Mouse (Mus musculus): ENCODE measurements around the gene Rp9. TPM values are rescaled to one million over a fixed set of nuclear protein-coding genes. Genes with fewer than 3 reads are reported as not detected.

The Rp9 gene
- polyA plus RNA-seq, 1 experiment = 52.0 TPM

DNA sequence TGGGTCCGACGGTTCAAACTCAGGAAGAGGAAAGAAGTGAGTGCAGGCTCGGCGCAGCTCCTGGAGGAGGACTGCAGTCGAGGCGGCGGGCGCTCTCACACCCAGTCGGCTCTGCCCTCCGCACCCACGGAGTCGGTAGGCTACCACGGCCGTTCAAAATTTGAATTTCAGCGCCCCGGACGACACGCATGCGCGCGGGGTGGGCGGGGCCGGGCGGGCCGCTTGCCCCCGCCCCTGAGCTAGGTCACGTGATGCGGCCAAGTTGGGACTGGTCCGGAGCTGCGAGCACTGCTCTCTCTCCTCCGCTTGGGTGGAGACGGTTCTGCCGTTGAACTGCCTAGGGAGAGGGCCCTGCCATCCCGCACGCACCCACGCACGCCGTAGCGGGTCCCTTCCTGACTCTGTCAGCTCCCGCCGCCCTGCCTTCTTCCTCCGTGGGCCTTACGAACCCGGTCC is 80.5 kb downstream of the Rp9 start, which contains the start of gene Anln:
TSS of gene Anln (minus strand) at position 168 of the 456 bp plus-strand sequence.
- Histone ChIP-seq H3K4me2 (ENCODE audit: low read depth) (peak within 1 kb of the TSS; percentile 93), H3ac (ENCODE audit: control insufficient read depth, insufficient read length) (peak within 1 kb of the TSS; percentile 48), H3K36me3 (ENCODE audit: control insufficient read depth, insufficient read depth) (no peaks in the 10 kb centered on the region), H3K27me3 (ENCODE audit: control insufficient read depth, insufficient read depth, insufficient read length) (no peaks in the 10 kb centered on the region), H3K4me3 (peak within 1 kb of the TSS; percentile 77), H3K79me2 (ENCODE audit: control insufficient read depth, insufficient read depth) (peaks cover 47% of the 10 kb centered on the region)
- TF ChIP-seq TCF3 (IDR thresholded peaks at IDR 0.05; ENCODE audit: insufficient read length, low read depth) (no peak), TCF12 (IDR thresholded peaks at IDR 0.05; ENCODE audit: insufficient read depth, poor library complexity, severe bottlenecking) (no peak), USF1 (IDR thresholded peaks at IDR 0.05; ENCODE audit: low read depth) (peak; percentile 95), REST (IDR thresholded peaks at IDR 0.05; ENCODE audit: insufficient read depth, insufficient read length) (peak; percentile 42), POLR2AphosphoS2 (IDR thresholded peaks at IDR 0.05; ENCODE audit: insufficient read length, low read depth) (peak; percentile 99), MAX (IDR thresholded peaks at IDR 0.05; ENCODE audit: low read depth) (no peak), E2F4 (IDR thresholded peaks at IDR 0.05; ENCODE audit: insufficient read depth) (peak; percentile 98), MYOG (IDR thresholded peaks at IDR 0.05; ENCODE audit: control insufficient read depth in 1 of 3, insufficient read depth in 1 of 3, insufficient read length in 2 of 3, low read depth in 2 of 3) (peak in 1 of 3 experiments; percentile 14), SRF (IDR thresholded peaks at IDR 0.05; ENCODE audit: control insufficient read depth, insufficient read length, low read depth) (no peak), CEBPB (IDR thresholded peaks at IDR 0.05; ENCODE audit: insufficient read depth, poor library complexity, severe bottlenecking) (no peak), MYOD1 (IDR thresholded peaks at IDR 0.05; ENCODE audit: control insufficient read depth in 1 of 3, insufficient read length in 2 of 3, low read depth in 2 of 3) (peak in 1 of 3 experiments; percentile 27), POLR2A (IDR thresholded peaks at IDR 0.05; ENCODE audit: insufficient read length, low read depth) (peak; percentile 96)

DNA sequence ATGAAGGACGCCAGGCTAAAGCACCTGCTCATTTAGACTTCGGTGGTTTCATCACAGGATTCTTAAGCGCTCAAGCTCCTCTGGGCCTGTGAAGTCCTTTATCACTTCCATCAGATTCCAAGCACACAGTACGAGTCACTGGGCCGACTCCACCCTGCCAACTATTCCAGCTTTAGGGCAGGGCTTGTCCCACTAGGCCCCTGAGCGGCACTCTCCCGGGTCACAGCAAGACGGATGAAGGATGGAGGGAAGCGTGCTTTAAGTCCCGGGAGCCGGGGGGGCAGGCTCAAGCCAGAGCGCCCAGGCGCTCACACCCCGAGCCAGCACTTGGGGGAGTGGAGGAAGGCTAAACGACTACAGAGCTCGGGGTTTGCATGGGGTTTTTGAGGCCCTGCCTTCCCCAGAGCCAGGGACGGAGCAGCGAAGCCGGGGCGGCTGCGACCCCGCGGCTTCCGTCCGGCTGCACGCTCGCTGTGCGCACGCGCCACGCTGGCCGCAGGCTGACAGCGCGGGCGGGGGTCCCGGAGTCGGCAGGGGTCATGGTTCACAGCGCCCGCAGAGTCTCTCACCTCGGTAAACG is 81.1 kb downstream of the Rp9 start:
- H3ac ChIP-seq (ENCODE audit: control insufficient read depth, insufficient read length) = peak overlapping the region; percentile 48
- H3K4me2 ChIP-seq (ENCODE audit: low read depth) = peak overlapping the region; percentile 87
- H3K79me2 ChIP-seq (ENCODE audit: control insufficient read depth, insufficient read depth) = peaks cover 52% of the 10 kb centered on the region
- no peaks in the 10 kb centered on the region for H3K27me3 ChIP-seq (ENCODE audit: control insufficient read depth, insufficient read depth, insufficient read length)
- H3K4me3 ChIP-seq = peak overlapping the region; percentile 77
- no peaks in the 10 kb centered on the region for H3K36me3 ChIP-seq (ENCODE audit: control insufficient read depth, insufficient read depth)
- TF ChIP-seq POLR2AphosphoS2 (IDR thresholded peaks at IDR 0.05; ENCODE audit: insufficient read length, low read depth) (no peak), MYOD1 (IDR thresholded peaks at IDR 0.05; ENCODE audit: control insufficient read depth in 1 of 3, insufficient read length in 2 of 3, low read depth in 2 of 3) (no peak), POLR2A (IDR thresholded peaks at IDR 0.05; ENCODE audit: insufficient read length, low read depth) (no peak), USF1 (IDR thresholded peaks at IDR 0.05; ENCODE audit: low read depth) (no peak), MYOG (IDR thresholded peaks at IDR 0.05; ENCODE audit: control insufficient read depth in 1 of 3, insufficient read depth in 1 of 3, insufficient read length in 2 of 3, low read depth in 2 of 3) (no peak), MAX (IDR thresholded peaks at IDR 0.05; ENCODE audit: low read depth) (no peak), REST (IDR thresholded peaks at IDR 0.05; ENCODE audit: insufficient read depth, insufficient read length) (no peak), E2F4 (IDR thresholded peaks at IDR 0.05; ENCODE audit: insufficient read depth) (no peak)

DNA sequence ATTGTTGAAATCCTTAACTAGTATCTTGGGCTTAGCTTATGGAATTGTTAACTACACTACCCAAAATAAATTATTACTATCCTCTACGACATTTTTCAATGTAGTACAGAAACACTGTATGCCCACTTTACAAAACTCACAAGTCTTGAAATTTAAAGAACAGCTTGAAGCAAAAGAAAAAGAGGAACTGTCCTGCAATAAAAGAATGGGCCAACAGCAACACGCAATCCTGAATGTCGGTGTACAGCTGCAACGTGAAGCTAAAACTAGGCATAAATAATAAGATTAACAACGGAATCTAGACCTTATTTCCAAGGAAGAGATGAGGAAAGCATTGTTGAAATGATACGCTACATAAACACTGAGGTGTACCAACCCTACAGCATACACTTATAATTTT is 81.6 kb downstream of the Rp9 start:
- peak overlapping the region; percentile 77 for H3K4me3 ChIP-seq
- no peaks in the 10 kb centered on the region for H3K36me3 ChIP-seq (ENCODE audit: control insufficient read depth, insufficient read depth)
- peak overlapping the region; percentile 87 for H3K4me2 ChIP-seq (ENCODE audit: low read depth)
- H3K79me2 ChIP-seq (ENCODE audit: control insufficient read depth, insufficient read depth) = peaks cover 58% of the 10 kb centered on the region
- H3ac ChIP-seq (ENCODE audit: control insufficient read depth, insufficient read length) = peak overlapping the region; percentile 48
- no peaks in the 10 kb centered on the region for H3K27me3 ChIP-seq (ENCODE audit: control insufficient read depth, insufficient read depth, insufficient read length)
- TF ChIP-seq USF1 (IDR thresholded peaks at IDR 0.05; ENCODE audit: low read depth) (no peak), E2F4 (IDR thresholded peaks at IDR 0.05; ENCODE audit: insufficient read depth) (no peak), MYOD1 (IDR thresholded peaks at IDR 0.05; ENCODE audit: control insufficient read depth in 1 of 3, insufficient read length in 2 of 3, low read depth in 2 of 3) (no peak), TCF3 (IDR thresholded peaks at IDR 0.05; ENCODE audit: insufficient read length, low read depth) (no peak), POLR2A (IDR thresholded peaks at IDR 0.05; ENCODE audit: insufficient read length, low read depth) (no peak), TCF12 (IDR thresholded peaks at IDR 0.05; ENCODE audit: insufficient read depth, poor library complexity, severe bottlenecking) (no peak), MYOG (IDR thresholded peaks at IDR 0.05; ENCODE audit: control insufficient read depth in 1 of 3, insufficient read depth in 1 of 3, insufficient read length in 2 of 3, low read depth in 2 of 3) (no peak), REST (IDR thresholded peaks at IDR 0.05; ENCODE audit: insufficient read depth, insufficient read length) (no peak), CEBPB (IDR thresholded peaks at IDR 0.05; ENCODE audit: insufficient read depth, poor library complexity, severe bottlenecking) (no peak), MAX (IDR thresholded peaks at IDR 0.05; ENCODE audit: low read depth) (no peak), SRF (IDR thresholded peaks at IDR 0.05; ENCODE audit: control insufficient read depth, insufficient read length, low read depth) (no peak), POLR2AphosphoS2 (IDR thresholded peaks at IDR 0.05; ENCODE audit: insufficient read length, low read depth) (no peak)

DNA sequence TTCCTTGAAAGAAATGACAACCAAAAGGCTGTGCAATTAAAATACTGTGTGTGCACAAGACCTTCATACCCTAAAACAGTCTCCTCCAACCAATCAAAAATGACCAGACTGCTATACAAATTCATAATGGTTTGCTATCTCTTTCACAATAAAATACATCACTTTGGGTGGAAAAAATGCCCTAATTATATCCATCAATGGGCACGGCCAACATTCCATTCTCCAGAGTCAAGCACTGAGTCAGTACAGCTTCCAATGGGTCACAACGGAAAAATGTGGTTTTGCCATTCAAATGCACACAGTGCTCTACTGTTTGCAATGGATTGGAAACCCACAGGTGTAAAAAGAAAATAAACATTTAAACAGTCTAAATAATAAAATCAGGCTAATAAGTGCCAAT is 83.7 kb downstream of the Rp9 start:
- H3ac ChIP-seq (ENCODE audit: control insufficient read depth, insufficient read length) = no peak overlapping the region
- H3K27me3 ChIP-seq (ENCODE audit: control insufficient read depth, insufficient read depth, insufficient read length) = no peaks in the 10 kb centered on the region
- no peak for TF ChIP-seq MAX (IDR thresholded peaks at IDR 0.05; ENCODE audit: low read depth)
- TF ChIP-seq CEBPB (IDR thresholded peaks at IDR 0.05; ENCODE audit: insufficient read depth, poor library complexity, severe bottlenecking) = peak; percentile 54; the same call in 1 of the 2 replicates
- TF ChIP-seq MYOD1 (IDR thresholded peaks at IDR 0.05; ENCODE audit: control insufficient read depth in 1 of 3, insufficient read length in 2 of 3, low read depth in 2 of 3) = no peak
- TF ChIP-seq POLR2AphosphoS2 (IDR thresholded peaks at IDR 0.05; ENCODE audit: insufficient read length, low read depth) = no peak
- no peak for TF ChIP-seq USF1 (IDR thresholded peaks at IDR 0.05; ENCODE audit: low read depth)
- H3K79me2 ChIP-seq (ENCODE audit: control insufficient read depth, insufficient read depth) = peaks cover 78% of the 10 kb centered on the region
- peak overlapping the region; percentile 87 for H3K4me2 ChIP-seq (ENCODE audit: low read depth)
- H3K36me3 ChIP-seq (ENCODE audit: control insufficient read depth, insufficient read depth) = peaks cover 2% of the 10 kb centered on the region
- peak overlapping the region; percentile 77 for H3K4me3 ChIP-seq
